Mouse (Mus musculus) cerebellum, adult 11-12 months (tissue): ENCODE measurements around the gene Gja1.

Source experiments
- DNase-seq: peaks from one replicate; pipeline ENCODE4 v3.0.0; 2022

Gja1 gene

DNA sequence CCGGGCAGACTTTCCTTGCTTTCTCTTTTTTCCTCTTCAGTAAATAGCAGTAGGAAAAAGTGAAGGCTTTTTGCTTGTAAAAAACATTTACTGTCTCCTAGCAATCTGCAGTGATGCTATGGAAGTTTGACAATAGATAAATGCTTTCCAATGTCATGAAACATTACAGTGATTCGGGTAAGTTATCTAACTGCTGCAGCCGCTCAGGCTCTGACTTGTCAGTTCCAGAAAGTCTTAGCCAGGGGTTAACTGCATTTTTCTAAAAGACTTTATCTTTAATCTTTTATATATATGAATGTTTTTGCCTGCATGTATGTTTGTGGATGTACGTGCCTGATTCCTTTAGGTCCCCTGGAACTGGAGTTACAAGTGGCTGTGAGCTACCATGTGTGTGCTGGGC lies 45.4 kb downstream of the Gja1 start:
- no peak for DNase-seq

DNA sequence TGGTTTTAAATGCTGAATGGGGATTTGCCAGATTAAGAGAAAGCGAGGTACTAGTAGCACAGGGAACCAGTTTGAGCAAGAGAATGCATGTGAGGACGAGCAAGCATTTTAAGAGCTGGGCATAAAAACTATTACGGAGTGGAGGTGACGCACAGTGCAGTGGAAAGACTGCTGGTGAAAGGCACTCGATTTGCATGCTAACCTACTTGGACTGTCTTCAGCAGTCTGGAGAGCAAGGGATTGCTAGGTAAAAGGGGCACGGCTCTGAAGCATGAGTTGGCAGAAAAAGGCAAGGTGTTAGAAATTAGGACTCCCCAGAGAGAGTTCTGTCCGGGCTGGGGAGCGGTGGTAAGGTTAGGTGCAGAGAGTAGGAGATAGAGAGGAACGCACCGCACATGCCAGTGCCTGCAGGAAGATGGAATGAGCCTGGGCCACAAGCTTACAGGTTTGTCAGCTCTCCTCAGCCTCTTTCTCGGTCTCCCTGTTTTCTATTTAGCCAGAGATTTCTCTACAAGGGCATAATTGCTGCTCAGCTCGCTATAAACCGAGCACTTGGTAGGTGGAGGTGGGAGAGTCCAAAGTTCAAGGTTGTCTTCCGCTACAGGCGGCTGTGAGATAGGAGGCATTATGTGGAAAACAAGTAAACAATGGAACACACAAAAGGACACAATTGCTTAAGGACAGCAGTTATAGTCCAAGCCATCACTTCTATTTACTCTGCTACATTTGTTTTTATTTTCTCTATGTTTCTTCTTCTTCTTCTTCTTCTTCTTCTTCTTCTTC lies 48.1 kb downstream of the Gja1 start:
- no peak for DNase-seq

DNA sequence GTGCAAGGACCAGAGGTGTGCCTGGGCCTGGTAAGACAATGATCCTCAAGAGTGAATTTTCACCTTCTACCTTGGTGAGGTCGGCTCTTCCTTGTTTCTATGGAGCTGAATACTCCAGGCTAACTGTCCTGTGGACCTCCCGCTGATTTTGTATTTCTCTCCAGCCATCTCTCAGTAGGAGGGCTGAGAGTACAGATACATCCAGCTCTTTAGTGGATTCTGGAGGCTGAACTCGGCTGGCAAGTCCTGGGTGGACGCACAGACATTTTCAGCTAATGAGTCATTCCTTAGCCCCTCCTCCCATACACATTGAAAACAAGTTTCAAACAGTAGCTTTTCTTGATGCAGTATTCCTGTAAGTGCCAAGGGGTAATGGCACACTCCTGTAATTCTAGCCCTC lies 49.2 kb downstream of the Gja1 start:
- no peak for DNase-seq

DNA sequence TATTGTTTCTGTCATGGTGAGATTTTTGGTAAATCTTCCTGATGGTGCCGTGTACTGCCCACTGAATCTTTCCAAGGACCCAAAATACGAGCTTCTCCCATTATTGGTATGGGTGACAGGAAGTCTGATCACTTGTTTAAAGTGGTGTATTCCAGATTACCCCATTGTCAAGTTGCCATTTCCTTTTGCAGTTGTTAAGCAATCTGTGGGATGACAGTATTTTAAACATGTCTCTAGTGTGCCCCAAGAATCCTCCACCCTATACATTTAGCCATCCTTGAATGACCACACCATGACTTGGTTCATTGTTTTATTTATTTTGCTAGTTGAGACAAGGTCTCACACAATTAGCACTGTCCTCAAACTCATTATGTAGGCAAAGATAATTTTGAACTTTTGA lies 50.3 kb downstream of the Gja1 start:
- DNase-seq: no peak

DNA sequence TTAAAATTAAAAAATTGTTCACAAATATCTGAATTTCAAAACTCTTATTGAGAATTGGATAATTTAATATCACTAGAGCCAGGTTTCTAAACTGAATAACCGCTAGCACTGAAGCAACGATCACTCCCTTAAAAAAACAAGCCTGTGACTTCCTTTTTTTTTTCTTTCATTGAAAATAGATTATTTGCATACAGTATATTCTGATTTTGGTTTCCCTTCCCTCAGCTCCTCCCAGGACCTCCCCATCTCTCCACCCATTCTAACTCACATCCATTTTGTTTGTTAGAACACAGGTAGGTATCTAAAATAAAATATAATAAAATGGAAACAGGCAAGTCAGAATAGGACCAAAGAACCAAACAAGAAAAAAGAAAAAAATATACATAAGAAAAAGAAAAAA lies 50.7 kb downstream of the Gja1 start:
- no peak for DNase-seq

DNA sequence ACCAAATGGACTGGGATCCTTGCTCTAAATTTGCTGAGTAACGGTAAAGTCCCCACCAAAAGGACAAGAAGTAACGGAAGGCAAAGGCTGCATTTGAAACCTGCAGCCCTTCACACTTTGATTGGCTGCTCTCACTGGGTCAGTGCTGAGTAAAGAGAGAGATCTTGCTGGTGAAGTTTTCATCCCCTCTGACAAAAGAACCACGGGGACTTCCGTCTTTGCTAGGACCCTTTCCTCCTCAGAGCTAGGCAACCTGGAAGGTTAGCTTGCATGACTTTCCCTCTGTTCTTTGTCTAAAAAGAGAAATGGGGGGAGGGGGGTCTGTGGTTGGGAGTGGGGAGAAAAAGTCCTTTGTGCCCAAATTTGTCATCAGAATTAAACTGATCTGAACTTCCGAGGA lies 51.9 kb downstream of the Gja1 start:
- DNase-seq: no peak

DNA sequence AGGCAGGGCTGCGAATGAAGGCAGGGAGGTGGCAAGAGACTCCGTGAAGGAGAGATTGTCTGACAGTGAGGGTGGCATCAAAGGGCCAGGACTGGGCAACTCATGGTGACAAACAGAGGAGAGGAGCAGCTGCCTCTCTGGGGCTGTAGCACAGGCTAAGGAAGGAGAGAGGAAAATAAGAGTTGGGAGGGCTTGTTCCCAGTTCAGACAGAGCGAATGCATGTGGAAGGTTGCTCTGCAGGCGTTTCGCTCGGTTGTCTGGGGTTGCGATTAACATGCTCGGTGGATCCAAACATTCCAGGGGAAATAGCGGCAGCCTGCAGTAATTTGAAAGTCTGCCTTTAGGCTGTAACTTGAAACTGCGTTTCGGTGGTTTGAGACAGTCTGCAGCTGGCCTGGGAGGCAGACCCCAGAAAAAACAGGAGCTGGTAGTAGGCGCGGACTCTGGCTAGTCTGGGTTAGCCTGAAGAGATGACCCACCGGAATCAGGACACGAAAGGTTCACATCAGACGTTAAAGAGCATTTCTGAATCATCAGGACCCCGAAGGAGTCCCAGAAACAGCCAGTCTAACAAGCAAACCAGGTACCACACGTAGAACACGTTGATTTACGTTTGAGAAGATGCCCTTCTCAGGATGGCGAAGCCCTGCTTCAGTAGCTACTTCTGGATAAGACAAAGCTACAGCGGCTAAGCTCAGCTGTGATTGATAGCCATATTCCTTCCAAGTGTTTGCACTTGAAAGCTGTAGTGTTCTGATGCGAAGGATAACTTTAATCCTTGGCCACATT lies 54.7 kb downstream of the Gja1 start:
- DNase-seq: no peak

DNA sequence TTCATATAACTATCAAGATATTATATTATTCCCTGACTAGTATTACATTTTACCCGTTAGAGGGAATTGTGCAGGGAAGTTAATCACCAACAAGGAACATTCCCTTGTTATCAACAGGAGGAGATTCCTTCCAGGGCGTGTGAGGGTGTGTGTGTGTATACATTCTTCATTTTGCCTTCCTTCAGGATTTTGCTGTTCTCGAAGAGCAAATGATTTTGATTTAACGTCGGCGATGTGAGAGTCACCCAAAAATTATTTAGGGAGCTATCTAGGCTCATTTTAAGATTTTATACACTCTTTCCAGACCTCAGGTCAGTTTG lies 55.2 kb downstream of the Gja1 start:
- no peak for DNase-seq

DNA sequence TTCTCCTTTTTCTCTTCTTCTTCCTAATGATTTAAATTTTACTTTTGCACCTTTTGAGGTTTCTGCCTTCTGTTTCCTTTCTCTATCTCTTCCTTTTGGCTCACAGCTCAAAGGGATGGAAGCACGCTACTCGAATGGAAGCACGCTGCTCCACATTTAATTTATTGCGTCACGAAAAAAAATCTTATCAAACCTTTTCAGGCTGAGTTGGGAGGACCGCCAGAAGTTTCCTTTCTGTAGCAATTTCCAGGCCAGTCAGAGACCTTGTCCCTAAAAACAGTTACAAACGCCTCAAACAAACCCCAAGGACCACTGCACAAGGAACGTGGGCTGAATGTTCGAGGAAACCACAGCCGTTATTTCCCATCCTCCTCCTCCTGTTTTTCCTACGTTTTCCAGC lies 60.2 kb downstream of the Gja1 start:
- no peak for DNase-seq

DNA sequence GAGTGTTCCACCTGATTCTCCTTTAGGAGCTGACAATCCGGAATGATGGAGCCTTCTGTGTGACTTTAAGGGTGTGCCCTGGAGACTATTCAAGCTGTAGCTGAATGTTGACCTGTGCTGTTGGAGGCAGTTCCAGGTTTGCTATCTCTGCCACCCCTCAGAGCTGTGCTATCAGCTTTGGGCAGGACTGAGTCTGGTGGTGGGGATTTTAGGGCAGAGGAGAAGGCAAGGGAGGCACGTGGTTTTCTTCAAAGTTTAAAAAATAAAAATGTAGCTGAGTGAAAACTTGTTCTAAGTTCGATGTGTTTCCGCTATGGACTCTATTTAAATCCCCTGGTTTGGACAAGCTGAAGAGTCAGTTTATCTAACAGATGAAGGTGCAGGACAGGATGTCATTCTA lies 62.5 kb downstream of the Gja1 start:
- no peak for DNase-seq

DNA sequence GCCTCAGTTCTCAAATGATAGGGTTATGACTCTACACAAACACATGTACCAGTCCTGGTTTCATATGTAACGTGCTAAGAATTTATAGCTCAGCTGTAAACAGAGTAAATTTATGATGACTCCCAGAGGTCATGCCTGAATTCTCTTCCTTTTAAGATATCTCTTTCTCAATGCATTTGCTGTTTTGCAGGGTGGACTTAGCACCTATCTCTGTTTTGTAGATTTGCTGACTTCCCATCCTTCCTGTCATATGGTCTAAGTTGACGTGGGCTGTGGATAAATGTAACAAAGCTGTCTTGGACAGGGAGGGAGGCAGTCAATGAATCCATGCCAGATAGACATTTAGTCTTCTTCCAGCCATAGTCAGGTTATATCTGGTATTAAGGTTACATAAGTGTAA lies 67.3 kb downstream of the Gja1 start:
- no peak for DNase-seq

DNA sequence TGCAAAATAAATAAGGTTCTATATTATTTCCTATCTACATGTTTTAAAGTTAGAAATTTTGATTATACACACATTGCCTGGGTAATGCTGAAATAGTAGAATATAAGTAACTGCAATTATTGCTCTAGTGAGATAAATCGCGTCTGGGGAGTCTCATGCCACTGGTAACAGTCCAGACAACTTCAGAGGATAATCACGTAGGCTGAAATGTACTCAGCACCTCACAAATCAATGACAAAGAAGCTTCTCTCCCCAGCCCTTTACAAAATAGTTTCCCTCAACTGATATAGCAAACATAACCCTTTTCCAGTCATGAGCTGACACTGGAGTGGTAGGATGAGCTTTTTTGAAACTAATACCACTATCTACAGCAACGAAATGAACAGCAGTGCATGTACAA lies 71.9 kb downstream of the Gja1 start:
- no peak for DNase-seq
